Mouse (Mus musculus) fat pad, adult 2 months (tissue): Measurements from ENCODE around the gene Olfr221.

Experiments
- DNase-seq: peaks from one replicate; pipeline ENCODE4 v3.0.0-alpha.2; 2011; ENCODE audit warnings: low read depth, low spot score; ENCODE audit errors: extremely low read depth

Olfr221 gene

GRCm38 (mm10) chr14:52019590-52020340 lies 22.5 kb downstream of the Olfr221 start:
- no peak for DNase-seq

GRCm38 (mm10) chr14:52019051-52019589 lies 23.1 kb downstream of the Olfr221 start:
- no peak for DNase-seq

GRCm38 (mm10) chr14:52018248-52019050 lies 23.8 kb downstream of the Olfr221 start:
- no peak for DNase-seq

GRCm38 (mm10) chr14:52017662-52018061 lies 24.6 kb downstream of the Olfr221 start:
- DNase-seq, result no peak

- DNase-seq, result no peak
These were observed 25.4 kb downstream of the Olfr221 start for GRCm38 (mm10) chr14:52016625-52017405.

GRCm38 (mm10) chr14:52015445-52016100 lies 26.7 kb downstream of the Olfr221 start, which contains the start of gene Tmem253:
TSS of gene Tmem253 (plus strand) at chr14:52015658.
- DNase-seq, result peak; percentile 87

- no peak for DNase-seq
These were observed 27.4 kb downstream of the Olfr221 start for GRCm38 (mm10) chr14:52014761-52015311.

GRCm38 (mm10) chr14:52014271-52014760 lies 27.9 kb downstream of the Olfr221 start:
- DNase-seq, result no peak

- no peak for DNase-seq
These were observed 28.5 kb downstream of the Olfr221 start for GRCm38 (mm10) chr14:52013771-52014219.

- DNase-seq, result no peak
These were observed 29.1 kb downstream of the Olfr221 start for GRCm38 (mm10) chr14:52013021-52013610.

GRCm38 (mm10) chr14:52012553-52012952 lies 29.7 kb downstream of the Olfr221 start:
- no peak for DNase-seq

- no peak for DNase-seq
These were observed 30.2 kb downstream of the Olfr221 start for GRCm38 (mm10) chr14:52012085-52012484.

- no peak for DNase-seq
These were observed 30.6 kb downstream of the Olfr221 start for GRCm38 (mm10) chr14:52011683-52012082.

GRCm38 (mm10) chr14:52010446-52011111 lies 31.7 kb downstream of the Olfr221 start:
- DNase-seq, result no peak

- DNase-seq, result no peak
These were observed 32.4 kb downstream of the Olfr221 start for GRCm38 (mm10) chr14:52009841-52010240.

GRCm38 (mm10) chr14:52009361-52009760 lies 32.9 kb downstream of the Olfr221 start:
- DNase-seq, result no peak

GRCm38 (mm10) chr14:52008321-52009203 lies 33.7 kb downstream of the Olfr221 start:
- no peak for DNase-seq

- DNase-seq, result no peak
These were observed 35.5 kb downstream of the Olfr221 start for GRCm38 (mm10) chr14:52006771-52007170.
